Mouse (Mus musculus) thymus, postnatal 4 days (tissue): Measurements from ENCODE around the gene Gapdh.
A peak's percentile ranks its signal among the peaks of the same experiment; 100 is the strongest.
"Not testable (repeated sequence)": the region's sequence is repeated elsewhere in the genome, so short reads cannot be mapped to it uniquely, and the experiment has no call there.

Experiments used
- DNase-seq: peaks from one replicate; pipeline ENCODE4 v3.0.0; 2021

Gapdh gene

GRCm38 (mm10) chr6:125166861-125167650 is 789 bp upstream of the Gapdh start:
- DNase-seq: no peak

DNA sequence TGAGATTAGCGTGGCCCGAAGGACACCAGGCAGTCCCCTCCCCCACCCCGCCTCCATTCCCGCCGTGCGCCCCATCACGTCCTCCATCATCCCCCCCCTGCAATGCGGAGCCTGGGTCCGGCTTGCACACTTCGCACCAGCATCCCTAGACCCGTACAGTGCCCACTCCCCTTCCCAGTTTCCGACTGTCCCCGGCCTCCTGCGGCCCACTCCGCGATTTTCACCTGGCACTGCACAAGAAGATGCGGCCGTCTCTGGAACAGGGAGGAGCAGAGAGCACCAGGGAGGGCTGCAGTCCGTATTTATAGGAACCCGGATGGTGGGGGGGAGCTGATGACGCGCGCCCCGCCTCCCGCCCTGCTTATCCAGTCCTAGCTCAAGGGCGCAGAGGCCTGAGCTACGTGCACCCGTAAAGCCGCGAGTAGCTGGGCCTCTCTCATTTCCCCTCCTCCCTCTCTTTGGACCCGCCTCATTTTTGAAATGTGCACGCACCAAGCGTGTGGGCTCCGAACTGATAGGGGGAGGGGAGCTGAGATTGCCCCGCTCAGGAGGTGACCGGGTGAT is 857 bp downstream of the Gapdh start:
- peak; percentile 96 for DNase-seq

DNA sequence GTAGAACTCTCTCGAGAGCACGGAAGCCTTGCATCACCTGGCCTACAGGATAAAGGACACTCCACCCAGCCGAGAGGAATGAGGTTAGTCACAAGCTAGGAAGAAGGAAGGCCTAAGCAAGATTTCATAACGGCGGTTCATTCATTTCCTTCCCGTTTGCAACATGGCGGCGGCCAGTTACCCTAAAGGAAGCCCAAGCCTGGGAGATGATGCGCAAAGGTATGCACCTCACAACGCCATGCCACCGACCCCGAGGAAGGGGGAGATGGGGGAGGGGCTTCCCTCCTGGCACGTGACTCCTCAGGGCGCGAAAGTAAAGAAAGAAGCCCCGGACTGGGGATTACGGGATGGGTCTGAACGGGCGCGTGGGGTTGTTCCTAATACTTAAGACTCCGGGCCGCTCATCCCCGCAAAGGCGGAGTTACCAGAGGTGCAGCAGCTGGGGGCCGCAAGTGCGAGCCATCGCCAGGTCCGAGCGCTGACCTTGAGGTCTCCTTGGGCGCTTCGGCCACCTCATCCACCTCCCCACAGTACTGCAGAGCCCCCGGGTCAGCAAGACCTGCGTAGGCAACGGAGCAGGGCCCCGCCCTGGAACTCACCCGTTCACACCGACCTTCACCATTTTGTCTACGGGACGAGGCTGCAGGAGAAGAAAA is 1.5 kb downstream of the Gapdh start:
- peak; percentile 78 for DNase-seq

GRCm38 (mm10) chr6:125163801-125164657 is 2.2 kb downstream of the Gapdh start:
- no peak for DNase-seq

- DNase-seq: not testable (repeated sequence)
Observed at GRCm38 (mm10) chr6:125162615-125163305, 3.5 kb downstream of the Gapdh start.

- peak; percentile 89 for DNase-seq
Observed at GRCm38 (mm10) chr6:125161971-125162370, 4.3 kb downstream of the Gapdh start.

- DNase-seq: peak; percentile 35
Observed at GRCm38 (mm10) chr6:125160854-125161760, 5.2 kb downstream of the Gapdh start.

DNA sequence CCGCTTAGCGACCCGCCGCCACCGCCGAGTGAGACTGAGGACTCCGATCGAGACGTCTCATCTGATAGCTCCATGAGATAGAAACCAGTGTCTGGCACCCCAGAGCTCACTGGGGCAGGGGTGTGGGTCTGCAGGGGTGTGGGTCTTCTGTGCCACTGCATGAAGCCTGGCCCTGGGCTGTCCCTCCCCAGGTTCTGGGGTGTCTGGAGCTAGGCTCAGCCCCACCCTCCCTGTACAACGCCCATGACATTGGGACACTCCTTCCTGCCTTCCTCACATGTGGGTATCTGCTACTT is 5.8 kb downstream of the Gapdh start:
- DNase-seq: no peak

DNA sequence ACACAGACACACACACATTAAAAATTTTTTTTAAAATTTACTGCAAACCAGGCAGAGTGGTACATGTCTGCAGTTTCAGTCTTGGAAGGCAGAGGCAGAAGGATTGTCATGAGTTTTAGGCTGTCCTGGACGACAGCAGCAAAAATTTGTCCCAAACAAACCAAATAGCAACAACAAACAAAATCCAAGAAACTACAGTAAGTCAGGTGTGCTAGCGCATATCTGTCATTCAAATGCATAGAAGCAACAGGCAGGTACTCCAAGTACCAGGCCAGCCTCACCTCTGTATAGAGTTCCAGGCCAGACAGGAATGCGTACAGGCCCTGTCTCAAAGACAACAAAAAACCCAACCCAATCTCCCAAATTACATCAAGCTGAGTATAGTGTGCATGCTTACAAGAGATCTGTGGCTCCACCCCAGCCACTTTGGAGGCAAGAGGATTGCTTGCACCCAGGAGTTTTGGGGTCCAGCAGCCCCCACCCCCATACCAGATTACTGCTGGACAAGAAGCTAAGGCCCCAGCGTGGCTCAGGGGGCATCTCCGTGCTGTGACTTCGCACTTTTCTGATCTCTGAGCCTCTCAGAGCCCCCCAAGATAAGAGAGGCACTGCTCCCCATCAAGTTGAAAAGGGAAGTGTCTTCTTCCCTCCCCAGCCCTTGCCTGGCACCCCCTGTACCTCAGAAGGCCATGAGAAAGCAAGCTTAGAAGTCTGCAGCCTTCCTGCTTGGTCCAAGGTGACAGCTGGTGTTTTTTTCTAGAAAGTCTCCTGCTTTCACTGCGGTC is 6.3 kb downstream of the Gapdh start:
- DNase-seq: no peak

DNA sequence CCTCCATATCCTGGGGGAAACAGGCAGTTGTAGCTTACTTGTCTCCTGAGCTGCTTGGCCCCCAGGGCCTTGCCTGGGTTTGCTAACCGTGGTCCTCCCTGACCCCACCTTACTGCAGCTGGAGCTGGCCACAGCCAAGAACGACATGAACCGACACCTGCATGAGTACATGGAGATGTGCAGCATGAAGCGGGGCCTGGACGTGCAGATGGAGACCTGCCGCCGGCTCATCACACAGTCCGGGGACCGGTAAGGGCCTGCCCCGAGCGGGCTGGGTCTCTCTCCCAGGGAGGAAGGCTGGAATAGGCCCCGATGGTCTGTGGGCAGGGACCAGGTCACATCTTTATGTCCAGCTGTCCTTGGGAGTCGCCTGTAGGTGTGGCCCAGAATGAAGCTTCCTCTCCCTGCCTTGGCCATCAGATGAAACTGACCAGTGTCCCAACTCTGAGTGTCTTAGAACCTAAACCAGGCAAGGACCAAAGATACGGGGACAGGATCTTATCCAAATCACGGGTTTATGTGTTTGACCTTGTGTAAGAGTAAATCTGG is 7.2 kb downstream of the Gapdh start:
- no peak for DNase-seq

DNA sequence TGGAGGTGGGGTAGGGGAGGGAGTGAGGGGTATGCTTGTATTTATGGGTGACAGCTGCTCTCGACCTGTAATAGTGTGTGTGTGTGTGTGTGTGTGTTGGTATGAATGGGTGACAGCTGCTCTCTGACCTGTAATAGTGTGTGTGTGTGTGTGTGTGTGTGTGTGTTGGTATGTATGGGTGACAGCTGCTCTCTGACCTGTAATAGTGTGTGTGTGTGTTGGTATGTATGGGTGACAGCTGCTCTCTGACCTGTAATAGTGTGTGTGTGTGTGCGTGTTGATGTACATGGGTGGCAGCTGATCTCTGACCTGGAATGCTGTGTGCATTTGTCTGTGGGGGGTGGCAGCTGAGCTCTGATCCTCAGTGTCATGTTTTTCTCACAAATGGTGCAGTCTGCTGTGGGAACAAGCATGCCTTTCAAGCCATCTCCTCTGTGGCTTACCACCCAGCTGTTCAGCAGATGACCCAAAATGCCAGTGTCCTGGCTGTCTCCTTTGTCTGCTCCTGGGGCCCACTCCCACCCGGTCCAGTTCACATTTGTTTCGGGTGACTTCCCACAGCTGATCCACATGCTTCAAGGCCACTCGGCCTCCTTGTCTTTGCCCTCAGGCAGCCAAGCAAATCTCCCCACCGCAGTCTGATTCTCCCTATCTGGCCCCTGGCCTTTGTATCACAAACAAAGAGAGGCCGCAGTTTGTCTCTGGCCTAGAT is 9.2 kb downstream of the Gapdh start:
- DNase-seq: no peak

DNA sequence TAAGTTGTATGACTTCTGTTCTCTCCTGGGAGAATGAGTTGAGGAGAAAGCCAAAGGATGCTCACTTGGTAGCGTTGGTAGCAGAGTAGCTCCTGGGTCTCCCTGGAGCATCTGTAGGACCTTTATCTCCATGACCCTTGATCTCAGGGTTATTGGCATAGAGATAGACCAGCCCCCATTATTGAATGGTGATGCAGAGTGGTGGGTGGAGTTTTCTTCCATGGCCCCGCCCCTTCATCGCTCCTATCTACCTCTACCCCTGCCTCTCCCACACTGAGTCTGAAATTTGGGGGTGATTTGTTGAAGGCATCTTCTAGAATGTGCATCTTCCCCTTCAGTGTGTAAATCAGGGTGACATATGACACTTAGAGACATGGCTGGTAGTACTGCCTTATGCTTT is 9.8 kb downstream of the Gapdh start:
- DNase-seq: no peak

GRCm38 (mm10) chr6:125155262-125155661 is 11.0 kb downstream of the Gapdh start:
- no peak for DNase-seq

DNA sequence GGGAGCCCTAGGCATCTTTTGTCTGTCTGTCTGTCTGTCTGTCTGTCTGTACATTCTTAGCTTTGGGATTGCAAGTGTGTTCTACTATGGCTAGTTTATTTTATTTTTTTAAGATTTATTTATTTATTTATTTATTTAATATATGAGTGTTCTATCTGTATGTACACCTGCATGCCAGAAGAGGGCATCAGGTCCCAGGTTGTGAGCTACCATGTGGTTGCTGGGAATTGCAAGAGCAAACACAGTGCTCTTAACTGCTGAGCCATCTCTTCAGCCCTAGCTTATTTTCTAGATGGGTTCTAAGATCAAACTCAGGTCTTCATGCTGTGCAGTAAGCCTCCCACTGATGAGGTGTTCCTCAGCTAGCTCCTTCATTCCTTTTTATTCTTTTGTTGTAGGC is 11.7 kb downstream of the Gapdh start:
- no peak for DNase-seq

DNA sequence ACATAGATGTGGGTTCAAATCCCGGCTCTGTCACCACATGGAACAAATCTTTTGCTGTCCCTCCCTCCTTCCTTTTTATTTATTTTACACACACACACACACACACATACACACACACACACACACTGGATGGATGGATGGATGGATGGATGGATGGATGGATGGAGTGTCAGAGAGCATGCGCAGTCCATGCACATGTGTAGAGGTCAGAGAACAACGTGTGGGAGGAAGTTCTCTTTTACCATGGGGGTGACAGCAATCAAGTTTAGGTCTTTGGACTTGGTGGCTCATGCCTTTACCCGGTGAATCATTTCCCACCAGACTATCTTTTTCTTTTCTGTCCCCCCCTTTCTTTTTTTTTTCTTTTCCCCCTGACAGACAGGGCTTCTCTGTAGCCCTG is 12.6 kb downstream of the Gapdh start:
- DNase-seq: no peak

- no peak for DNase-seq
Observed at GRCm38 (mm10) chr6:125153018-125153389, 13.3 kb downstream of the Gapdh start.

DNA sequence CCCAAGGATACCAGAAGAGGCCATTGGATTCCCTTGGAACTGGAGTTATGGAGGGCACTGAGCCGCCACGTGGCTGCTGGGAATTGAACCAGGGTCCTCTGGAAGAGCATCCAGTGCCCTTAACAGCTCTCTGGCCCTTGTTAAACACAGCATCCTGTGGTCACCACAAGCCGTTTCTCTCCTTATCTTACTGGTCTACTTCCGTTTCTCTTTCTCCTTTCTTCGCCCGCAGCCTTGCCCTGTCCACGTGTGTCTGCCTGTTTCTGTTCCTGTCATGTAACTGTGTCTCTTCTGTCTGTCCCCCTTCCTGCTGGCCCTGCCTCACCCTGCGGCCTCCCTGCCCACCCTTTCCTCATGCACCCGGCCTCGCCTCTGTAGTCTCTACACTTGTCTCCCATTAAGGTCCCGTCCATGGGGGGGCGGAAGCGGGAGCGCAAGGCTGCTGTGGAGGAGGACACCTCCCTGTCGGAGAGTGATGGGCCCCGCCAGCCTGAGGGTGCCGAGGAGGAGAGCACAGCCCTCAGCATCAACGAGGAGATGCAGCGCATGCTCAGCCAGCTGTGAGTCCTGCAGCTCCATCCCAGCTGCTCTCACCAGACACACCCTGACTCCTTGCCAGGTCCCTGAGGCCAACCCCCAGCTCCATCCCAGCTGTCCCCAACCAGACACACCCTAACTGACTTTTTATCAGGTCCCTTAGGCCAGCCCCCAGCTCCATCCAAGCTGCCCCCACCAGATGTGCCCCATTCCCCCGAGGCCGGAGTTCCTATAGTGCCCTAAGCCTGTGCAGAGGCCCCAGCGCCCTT is 13.9 kb downstream of the Gapdh start:
- peak; percentile 22 for DNase-seq

- DNase-seq: no peak
Observed at GRCm38 (mm10) chr6:125149569-125149950, 16.7 kb downstream of the Gapdh start.

GRCm38 (mm10) chr6:125148926-125149568 is 17.2 kb downstream of the Gapdh start:
- DNase-seq: no peak
